Mouse (Mus musculus) urinary bladder, postnatal 25 days (tissue): Measurements from ENCODE around the gene Arhgap30.
A peak's percentile ranks its signal among the peaks of the same experiment; 100 is the strongest.

ENCODE experiments used
- DNase-seq: peaks from one replicate; pipeline ENCODE4 v3.0.0; 2022; ENCODE audit warnings: low spot score

Gene Arhgap30

DNA sequence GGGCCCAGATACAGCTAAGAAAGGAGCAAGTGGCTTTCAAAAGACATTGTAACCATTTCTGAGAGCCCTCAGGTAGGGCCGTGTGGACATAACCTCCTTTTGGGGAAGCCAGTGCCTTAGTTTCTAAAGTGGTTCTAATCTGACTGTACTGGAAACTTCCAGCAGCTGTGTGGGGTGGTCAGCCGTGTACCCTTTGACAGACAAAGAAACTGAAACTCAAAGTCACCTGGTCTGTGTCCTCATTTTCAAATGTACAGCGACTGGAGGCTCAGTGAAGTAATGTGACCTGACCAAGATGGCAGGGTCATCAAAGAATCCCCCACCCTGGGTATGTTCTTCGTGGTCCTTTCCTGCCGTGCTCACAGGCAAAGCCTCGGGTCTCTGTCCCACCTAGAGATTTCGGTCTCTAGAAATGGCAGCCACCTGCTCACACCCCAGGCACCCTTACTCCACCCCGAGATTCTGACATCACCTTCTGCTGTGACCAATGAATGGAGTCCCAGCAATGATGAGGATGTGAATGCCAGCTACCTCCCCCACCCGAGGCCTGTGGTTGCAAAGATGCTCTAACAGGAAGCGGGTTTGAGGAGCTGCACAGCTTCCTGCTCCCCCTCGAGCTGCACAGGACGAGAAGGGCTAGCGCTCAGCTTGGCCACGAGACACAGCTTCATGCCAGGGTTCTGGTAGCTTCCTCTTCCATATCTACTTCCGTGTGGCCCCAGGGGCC lies at the start of gene Arhgap30:
Gene Arhgap30 (plus strand): TSS at position 579 of the 727 bp plus-strand sequence.
- DNase-seq, result no peak

DNA sequence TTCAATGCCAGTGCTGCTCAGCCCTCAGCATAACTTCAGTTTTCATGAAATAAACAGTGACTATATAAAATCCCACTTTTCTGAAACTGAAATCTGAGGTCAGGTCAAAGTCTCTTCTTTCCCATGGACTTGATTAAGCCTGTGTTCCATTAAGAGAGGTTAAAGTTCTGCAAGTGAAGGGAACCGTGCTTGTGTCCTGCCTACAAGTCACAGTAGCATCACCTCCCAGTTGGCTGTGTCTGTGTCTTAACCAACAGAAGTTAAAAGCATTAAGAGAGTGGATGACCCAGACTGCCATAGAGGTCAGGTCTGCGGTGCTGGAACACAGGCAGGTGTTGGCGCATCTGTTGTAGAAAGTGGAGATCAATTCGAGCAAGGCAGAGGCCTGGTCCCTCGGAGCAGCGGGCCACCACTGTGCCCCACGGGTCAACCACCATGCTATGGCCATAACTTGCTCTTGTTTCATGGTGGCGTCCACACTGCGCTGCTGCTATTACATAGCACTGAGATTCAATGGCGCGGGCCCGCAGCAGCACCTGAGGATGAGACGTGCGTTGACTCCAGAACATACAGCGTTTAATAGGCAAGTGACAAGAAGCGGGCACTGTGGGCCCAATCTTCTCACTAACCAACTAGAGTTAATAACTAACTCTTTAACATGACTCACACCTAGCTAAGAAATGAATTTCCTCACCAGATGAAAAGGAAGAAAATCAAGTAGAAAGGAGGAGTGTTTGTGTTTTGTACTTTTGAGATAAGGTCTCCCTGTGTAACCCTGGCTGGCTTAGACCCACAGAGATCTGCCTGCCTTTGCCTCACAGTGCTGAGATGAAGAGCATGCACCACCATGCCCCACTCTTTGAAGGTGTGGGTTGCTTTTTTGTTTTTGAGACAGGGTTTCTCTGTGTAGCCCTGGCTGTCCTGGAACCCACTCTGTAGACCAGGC lies 46.2 kb upstream of the Arhgap30 start:
- no peak for DNase-seq

DNA sequence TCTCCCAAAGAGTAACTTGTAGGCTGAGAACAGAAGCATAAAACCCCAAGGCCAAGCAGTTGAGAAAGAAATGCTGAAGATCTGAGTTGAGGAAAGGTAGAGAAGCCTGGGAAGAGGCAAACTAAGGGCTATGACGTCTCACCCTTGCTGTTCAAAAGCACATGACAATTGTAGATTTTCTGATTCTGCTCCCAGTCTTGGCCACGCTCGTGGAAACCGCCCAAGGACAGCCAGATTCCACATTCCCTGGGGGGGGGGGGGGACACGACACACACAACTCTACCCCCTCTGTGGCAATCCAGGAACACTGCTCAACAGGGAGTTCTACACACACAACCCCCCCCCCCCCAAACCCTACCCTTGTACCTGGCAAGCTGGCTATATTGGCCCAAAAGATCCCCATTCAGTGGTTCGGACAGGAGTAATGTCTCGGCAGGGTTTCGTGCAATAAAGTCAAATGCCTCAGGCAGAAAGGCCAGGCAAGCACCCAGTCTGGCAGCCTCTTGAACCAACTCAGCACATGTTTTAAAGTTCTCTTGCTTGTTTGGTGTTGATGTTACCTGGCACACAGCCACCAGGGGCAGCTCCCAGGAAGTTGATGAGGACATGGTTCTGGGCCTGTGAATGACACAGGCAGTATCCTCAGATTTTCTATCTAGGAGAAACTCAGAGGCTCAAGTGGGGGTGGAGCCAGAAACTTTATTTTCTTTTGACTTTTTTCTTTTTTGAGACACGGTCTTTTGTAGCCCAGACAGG lies 44.7 kb upstream of the Arhgap30 start:
- DNase-seq, result no peak

DNA sequence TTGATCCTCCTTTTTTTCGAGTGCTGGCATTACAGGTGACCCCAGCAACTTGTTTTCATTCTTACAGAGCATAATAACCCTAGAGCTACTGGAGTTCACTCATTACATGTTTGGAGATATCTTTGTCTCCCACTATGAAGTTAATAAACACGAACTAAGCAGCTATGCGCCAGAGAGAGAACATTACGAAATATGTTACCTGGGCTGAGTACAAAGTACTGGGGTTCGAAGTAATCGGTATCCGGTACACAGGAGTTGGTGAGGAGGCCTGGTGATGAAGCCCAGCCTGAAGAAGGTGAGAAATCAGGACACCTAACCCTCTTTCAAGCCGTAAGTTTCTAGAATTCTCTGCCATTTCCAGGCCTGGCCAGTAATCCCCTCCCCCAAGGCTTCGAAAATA lies 44.0 kb upstream of the Arhgap30 start:
- DNase-seq, result no peak

DNA sequence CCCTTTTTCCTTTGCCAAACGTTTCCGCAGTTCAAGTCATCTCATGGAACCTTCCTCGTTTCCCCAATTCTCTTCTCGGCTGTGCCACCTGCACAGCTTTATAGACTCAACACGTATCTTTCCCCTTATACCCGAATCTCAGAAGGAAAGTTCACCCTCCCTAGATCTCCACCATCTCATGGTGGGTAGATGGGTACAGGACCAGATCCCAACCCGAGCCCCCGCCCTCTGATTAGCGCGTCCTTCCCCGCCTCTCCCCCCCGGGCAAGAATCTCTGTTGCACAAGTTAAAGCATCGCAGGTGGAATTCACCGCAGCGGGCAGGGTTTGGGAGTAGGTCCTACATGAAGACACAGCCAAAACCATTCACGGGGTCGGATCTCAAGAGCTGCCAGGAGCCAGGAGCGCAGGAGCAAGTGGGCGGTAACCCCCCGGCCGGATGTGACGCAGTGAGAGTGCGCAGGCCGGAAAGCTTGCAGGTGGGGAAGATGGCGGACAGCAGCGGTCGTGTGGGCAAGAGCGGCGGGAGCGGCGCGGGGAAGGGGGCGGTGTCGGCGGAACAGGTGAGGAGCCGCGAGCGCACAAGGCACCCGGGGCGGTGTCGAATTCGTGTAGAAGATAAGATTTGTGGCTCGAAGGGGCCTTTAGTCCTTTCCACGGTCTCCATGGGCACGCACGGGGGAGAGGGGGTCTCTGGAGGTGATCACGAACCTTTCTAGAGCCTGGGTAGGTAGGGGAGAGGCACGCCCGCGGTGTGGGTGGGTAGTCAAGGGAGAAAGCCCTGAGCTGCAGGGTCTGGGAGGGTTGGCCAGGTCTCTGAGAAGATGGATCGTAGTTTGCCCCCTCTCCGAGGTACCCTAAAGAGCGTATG lies 43.3 kb upstream of the Arhgap30 start, which contains the start of the genes Nit1 and Pfdn2:
Gene Nit1 (minus strand): TSS at position 422 of the 870 bp plus-strand sequence.
Gene Pfdn2 (plus strand): TSS at position 446 of the 870 bp plus-strand sequence.
- peak; percentile 87 for DNase-seq

DNA sequence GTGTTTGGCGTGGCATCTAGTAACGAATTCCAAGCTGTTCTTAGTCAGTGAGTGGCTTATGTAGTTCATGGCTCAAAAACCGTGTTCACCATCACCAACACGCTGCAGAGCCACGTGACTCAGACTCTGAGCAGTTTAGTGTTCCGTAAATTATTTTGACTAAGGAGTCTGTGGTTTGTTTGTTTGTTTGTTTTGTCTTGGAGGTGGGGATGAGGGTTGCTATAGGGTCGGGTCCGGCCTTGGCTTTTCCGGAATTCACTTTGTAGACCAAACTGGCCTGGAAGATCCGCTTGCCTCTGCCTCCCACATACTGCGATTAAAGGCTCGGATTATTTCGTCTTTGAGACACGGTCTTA lies 42.7 kb upstream of the Arhgap30 start:
- no peak for DNase-seq

DNA sequence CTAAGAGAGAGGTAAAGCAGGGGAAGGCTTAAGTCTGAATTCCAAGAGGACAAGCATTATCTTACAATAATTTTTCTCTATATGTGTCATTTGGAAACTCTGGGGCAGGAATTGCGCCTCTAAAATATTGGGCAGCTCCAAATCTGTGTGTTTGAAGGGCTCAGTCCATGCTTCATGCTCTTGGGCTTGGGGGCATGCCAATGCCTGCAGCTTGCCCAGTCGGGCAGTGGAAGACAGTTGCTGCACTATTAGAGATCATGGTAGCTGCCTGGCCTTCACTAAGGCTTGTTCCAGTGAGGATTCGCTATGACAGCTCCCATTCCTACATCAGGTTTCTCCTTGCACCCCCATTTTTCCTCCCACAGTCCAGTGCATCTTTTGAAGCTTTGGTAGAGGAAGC lies 40.1 kb upstream of the Arhgap30 start:
- DNase-seq, result no peak

DNA sequence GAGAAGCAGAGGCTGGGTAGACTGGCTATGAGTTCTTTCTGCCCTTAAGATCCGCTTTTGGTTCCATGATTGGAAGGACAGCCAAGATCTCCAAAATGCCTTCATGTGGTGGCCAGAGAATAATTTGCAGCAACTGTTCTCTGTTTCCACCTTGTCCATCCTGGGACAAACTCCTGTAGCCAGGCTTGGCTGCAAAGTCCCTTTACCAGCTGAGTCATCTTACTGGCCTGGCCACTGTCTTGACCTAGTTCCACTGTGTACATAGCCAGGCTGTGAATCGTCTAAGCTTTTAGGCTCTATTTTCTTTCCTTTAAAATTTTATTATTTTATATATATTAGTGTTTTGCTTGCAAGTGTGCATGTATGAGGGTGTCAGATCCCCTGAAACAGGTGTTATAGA lies 39.5 kb upstream of the Arhgap30 start:
- DNase-seq, result no peak

DNA sequence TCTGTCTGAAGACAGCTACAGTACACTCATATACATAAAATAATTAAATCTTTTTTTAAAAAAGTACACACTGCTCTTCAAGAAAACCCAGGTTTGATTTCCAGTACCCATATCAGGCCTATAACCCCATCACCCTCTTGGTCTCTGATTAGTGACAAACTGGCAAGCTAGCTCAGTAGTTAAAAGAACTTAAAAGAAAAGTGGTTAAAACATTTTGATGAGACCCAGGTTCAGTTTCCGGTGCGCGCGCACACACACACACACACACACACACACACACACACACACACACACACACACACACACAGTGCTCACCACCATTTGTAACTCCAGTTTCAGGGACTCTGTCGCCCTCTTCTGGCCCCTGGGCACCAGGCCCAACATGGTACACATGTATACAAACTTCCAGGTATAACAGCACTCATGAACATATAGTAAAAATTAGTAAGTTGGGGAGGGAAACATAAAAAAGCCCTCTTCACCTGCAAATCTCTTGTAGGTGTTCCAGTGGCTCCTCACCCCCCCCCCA lies 32.9 kb upstream of the Arhgap30 start:
- DNase-seq, result no peak

DNA sequence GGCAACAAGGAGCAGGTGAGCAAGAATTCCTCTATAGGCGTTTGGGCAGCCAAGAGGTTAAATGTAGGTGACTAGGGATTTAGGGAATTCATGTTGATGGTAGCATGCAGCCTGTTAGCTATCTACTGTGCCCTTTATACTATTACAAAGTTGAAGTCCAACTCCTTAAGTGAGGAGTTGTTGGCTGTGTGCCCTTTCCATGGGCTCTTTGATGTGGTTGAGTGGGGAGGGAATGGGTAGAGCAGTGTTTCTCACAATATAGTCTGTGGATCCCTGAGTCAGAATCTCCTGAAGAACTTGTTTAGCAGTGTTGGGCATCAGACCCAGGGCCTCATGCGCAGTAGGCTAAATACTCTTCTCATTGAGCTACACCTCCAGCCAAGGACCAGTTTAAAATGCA lies 31.9 kb upstream of the Arhgap30 start:
- no peak for DNase-seq

DNA sequence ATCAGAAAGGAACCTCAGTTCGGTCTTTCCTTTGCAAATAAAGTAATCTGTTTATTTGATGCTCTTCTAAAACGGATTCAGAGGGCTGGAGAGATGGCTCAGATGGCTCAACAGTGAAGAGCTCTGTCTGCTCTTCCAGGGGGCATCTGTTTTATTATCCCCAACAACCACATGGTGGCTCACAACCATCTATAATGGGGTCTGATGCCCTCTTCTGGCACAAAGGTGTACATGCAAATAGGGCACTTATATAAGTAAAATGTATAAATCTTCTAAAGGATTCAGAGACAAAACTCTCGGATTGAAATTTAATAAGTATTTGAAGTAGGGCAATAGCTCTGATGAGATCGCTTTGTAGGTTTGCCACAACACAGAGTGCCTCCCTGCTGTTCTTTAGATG lies 30.3 kb upstream of the Arhgap30 start:
- DNase-seq, result no peak

DNA sequence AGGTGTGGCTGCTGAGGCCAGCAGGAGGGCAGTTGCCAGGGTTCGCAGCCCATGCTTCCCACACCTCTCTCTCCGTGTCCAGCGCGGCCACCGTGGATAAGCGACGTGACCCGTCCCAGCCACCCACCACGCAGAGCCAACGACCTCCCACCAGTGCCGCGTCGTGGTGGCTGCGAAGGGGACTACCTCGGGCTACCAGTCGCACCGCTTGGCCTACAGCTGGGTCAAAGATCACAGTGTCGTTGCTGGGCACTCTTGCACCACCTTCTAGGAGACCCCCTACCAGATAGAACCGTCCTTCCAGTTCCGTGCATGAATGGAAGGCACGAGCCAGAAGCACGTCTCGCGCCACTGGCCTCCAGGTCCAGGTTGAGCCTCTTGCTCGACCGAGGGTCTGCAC lies 28.5 kb upstream of the Arhgap30 start:
- DNase-seq, result no peak

DNA sequence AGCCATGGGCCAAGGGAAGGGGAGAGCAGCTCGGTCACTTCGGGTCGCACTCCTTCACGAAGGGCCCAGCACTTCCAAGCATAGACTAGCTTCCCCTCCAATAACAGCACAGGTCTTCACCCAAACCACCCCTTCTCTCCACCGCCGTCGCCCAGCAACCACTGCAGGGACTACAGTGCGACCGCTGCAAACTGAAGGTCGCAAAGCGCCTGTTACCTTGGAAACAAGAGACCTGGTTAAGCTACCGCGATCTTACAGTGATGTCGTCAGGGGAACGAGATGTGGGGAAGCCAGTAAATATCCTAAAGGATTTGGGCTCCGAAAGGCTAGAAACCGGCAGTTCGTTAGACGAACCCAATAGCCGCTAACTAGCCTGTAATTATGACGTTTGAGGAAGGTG lies 28.1 kb upstream of the Arhgap30 start, which contains the start of gene Klhdc9:
Gene Klhdc9 (minus strand): TSS at position 143 of the 400 bp plus-strand sequence.
- DNase-seq, result peak; percentile 83

DNA sequence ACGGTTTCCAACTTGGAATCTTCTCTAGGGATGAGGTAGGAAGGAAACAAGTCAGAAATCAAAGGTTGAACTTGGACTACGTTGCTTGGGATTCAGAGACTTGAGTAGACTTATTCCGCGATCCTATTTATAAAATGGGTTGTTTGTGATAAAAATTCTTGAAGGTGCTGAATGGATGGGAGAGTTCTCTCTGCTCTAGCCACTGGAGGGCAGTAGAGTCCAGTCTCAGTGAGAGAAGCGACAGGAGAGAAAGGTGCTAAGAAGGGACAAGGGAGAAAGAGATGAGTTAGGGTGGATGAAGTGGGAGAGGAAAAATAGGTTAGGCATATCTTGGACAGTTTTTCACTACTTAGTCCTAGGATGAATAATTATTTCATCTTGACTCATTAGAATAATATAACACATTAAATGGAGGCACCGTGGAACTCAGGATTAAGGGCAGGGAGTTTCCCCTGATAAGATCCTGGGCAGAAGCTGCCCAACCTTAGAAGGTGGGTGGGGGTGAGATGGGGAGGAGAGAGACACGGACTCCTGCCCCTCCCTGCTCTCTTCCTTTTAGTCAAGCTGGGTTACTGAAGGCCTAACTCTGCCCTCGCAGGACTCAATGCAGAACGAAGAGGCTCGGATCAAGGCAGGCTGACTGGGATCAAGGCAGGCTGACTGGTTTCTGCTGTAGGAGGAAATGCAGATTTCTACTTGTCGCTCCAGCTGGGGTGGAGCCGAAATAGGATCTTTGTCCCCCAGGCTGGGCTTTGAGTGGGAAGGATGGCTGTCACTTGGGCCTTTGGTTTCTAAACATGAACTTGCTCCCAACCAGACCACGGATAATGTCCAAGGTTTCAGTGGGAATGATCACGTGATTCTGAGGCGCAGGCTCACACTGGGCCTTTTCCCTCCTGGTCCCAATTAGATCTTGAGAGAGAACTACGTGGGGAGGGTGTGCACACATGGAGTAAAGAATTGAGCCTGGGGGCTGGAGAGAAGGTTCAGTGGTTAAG lies 27.3 kb upstream of the Arhgap30 start:
- DNase-seq, result peak; percentile 50

DNA sequence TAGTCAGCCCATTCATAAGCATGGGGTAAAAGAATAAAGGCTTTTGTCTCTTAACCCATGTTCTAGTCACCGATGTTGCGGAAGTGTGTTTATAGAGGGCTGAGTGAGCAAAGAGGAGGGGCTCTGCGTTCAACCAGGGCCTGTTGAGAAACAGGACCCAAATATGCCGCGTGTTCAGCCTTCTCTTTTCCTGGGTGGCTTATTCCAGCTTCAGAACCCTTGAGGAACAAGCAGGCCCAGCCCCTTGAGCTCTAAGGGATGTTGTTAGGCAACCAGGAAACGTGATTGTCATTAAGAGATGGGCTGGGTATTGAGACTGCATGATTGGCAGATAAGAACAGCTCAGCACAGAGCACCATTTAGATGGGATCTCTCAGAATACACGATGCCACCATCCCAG lies 22.8 kb upstream of the Arhgap30 start:
- DNase-seq, result no peak

DNA sequence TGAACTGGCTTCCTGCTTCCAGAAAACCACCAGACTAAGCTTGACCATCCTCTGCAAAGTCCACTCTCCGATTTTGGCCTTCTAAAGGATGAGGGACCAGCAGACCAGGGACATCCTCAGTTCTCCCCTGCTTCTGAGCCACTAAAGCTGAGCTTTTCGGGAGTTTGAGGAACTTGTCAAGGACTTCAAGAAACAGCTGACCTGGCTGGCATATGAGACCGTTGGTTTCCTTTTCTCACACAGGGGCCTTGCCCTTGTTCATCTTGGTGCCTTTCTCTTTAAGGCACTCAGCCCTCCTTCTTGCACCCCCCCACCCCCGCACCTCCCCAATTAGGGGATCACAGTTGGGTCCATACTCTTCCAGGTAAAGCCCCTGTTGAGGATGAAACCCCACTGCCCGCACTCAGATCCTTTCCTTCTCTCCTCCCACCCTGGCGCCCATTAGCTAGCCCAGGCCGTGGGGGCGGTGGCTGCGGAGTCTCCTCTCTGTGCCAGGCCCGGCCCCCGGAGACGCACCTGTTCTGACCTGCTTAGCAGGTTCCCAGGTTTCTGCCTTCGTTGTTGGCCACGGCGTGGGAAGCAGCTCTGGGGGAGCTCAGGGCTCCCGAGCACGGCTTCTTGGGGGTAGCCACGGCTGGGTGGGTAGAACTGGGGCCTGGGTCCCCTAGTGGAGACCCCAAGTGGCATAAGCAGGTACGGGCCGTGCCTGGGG lies 18.8 kb upstream of the Arhgap30 start, which contains the start of gene Nectin4:
Gene Nectin4 (plus strand): TSS at position 255 of the 712 bp plus-strand sequence.
- peak; percentile 62 for DNase-seq

DNA sequence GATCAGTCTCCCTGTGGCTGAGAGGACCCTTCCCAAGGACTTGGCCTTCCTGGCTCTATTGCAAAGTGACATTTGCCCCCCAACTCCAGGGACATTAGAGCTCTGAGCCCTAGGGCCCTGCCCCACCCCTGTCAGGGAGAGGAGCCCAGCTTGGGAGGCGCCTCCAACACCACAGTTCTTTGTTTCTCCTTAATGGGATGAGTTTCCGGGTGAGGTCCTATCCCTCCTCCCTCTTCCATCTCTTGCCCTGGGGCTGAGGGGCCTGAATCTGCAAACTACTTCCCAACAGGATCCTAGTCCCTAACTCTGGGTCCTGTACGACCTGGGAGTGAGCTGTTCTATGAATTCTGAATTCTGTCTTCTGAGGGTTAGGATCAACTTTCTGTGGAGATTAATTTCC lies 15.9 kb upstream of the Arhgap30 start:
- DNase-seq, result no peak

DNA sequence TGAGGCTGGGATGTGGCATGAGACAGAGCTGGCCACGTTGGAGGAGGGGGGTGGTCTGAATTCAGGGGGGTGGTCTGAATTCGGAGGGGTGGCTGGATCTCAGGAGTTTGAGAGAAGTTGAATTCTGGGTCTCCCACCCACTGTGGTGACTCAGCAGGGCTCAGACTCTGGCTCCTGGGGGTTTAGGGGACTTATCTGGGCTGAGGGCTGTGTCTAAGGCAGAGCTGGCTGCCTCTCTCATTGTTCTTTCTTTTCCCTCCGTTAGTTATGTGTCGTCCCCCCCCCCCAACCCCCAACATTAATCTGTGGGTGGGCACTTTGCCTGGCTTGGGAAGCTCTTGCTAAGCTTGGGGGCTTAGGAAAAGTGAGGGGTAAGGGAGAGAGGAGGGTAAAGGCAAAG lies 14.8 kb upstream of the Arhgap30 start:
- no peak for DNase-seq

DNA sequence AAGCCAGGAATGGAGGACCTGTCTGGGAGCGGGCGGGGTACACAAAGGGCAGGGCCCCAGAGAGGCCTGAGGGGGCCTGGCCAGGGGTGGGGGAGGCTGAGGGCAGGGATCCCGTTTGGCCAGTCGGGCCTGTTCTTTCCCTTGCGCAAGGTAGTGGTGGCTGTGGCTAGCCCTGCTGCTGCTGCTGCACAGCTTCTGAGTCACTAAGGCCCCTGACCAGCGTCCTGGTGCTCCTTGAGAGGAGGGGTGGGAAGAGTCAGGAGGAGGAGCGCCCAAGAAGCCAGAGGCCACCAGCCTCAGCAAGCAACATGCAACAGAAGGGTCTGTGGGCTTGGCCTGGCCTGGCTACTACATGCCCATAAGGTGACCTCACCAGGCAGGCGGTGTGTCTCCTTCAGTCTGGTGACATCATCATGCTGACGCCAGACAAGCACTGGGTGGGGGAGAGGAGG lies 13.1 kb upstream of the Arhgap30 start:
- peak; percentile 82 for DNase-seq
